Mouse (Mus musculus): ENCODE data around the gene Zfp131. TPM values are rescaled to one million over a fixed set of nuclear protein-coding genes. Genes with fewer than 3 reads are reported as not detected.

The Zfp131 gene
- polyA plus RNA-seq, 1 experiment from 2014 or later = 50.2 TPM

DNA sequence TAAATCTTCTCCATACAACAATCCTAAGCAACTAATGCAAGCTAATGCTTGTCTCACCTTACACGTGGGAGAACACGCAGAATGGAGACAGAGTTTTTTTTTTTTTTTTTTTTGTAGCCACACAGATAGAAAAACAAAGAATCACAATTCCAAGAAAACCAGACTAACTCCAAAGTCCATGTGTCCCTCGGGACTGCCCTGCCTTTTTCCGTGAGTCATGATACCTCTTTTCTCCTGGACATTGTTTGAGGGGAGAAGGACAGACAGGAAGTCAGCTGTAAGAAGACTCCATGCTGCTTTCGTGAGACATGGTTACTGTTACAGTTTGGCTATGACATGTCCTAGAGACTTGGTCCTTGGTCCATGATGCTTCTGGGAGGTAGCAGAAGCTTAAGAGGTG is 67.3 kb downstream of the Zfp131 start:
- H3K4me3 ChIP-seq (replicated peaks) = no peak overlapping the region
- H3K4me2 ChIP-seq = no peak overlapping the region
- H3K36me3 ChIP-seq = no peaks in the 10 kb centered on the region
- H3K27me3 ChIP-seq = no peaks in the 10 kb centered on the region
- ATAC-seq (ENCODE audit: insufficient number of reproducible peaks, insufficient read depth, low FRiP score, low TSS enrichment, low read depth) = no peak
- WGBS = 82% methylated on average over 5 of the region's 5 CpGs
- H3K9me3 ChIP-seq = no peaks in the 10 kb centered on the region
- H3K27ac ChIP-seq = no peak overlapping the region
- no peak overlapping the region for H3K9ac ChIP-seq (replicated peaks)
- 0 out of 2 replicates have a peak, but pooled peaks cover 3% of the 10 kb centered on the region for H3K4me1 ChIP-seq (replicated peaks)

DNA sequence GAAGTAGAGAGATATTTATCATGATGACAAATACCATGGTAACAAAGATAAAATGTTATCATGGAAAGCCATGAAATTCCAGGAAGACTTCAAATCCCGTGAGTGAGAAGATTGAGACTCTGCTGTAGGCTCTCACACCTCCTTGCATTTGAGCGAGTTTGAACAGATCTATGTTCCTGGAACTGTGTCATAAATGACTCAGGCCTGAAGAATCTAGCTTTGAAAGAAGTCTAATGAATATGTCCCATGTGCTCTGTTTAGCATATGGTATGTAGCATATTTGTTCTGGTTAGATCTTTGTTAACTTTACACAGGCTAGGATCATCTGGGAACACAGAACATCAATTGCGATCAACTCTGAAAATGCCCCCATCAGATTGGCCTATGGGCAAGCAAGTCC is 68.2 kb downstream of the Zfp131 start:
- H3K9me3 ChIP-seq = no peaks in the 10 kb centered on the region
- H3K36me3 ChIP-seq = no peaks in the 10 kb centered on the region
- H3K9ac ChIP-seq (replicated peaks) = no peak overlapping the region
- H3K27ac ChIP-seq = no peak overlapping the region
- no peak for ATAC-seq (ENCODE audit: insufficient number of reproducible peaks, insufficient read depth, low FRiP score, low TSS enrichment, low read depth)
- no peaks in the 10 kb centered on the region for H3K4me1 ChIP-seq (replicated peaks)
- H3K27me3 ChIP-seq = no peaks in the 10 kb centered on the region
- 84% methylated on average over 3 of the region's 3 CpGs for WGBS
- H3K4me3 ChIP-seq (replicated peaks) = no peak overlapping the region
- no peak overlapping the region for H3K4me2 ChIP-seq

DNA sequence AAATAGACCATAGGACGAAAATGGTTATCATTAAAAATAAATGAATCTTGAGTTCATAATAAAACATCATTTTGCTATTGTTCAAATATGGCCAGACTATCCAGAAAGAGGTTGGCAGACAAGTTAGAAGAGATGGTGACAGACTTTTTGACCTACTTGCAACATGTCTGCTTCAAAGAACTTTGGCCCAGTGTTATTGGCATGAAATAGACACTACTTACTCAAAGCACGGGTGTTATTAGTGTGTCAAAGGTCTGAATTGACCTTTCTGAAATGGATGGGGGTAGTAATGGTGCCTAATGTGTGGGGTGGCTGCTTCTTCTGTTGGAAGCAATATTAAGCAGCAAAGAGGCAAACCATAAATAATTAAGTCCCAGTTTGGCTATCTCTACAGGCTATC is 74.6 kb downstream of the Zfp131 start:
- Histone ChIP-seq H3K36me3 (peaks cover 5% of the 10 kb centered on the region; the same call in 1 of the 2 replicates), H3K4me2 (no peak overlapping the region), H3K27me3 (no peaks in the 10 kb centered on the region), H3K4me1 (replicated peaks) (no peaks in the 10 kb centered on the region), H3K4me3 (replicated peaks) (no peak overlapping the region), H3K27ac (no peak overlapping the region), H3K9ac (replicated peaks) (no peak overlapping the region), H3K9me3 (no peaks in the 10 kb centered on the region)
- 91% methylated on average over 2 of the region's 2 CpGs for WGBS
- no peak for ATAC-seq (ENCODE audit: insufficient number of reproducible peaks, insufficient read depth, low FRiP score, low TSS enrichment, low read depth)

Other genes starting within 250 kb of the Zfp131 start
- 0.05 and 0.15 TPM in 2 replicates for gene Ccl28, start 167.1 kb downstream of the Zfp131 start, polyA plus RNA-seq (2016; fragmentation: Nextera tagmentation; extraction: Ambion mirVana)
- gene Hmgcs1, start 100.5 kb downstream of the Zfp131 start, polyA plus RNA-seq (2016; fragmentation: Nextera tagmentation; extraction: Ambion mirVana) = 195 and 197 TPM in 2 replicates
- gene Nim1k, start 35.0 kb downstream of the Zfp131 start, polyA plus RNA-seq (2016; fragmentation: Nextera tagmentation; extraction: Ambion mirVana) = 1.6 and 2.3 TPM in 2 replicates
- not detected in 2 replicates for gene AF067063, start 39.3 kb upstream of the Zfp131 start, polyA plus RNA-seq (2016; fragmentation: Nextera tagmentation; extraction: Ambion mirVana)
- gene D13Ertd608e, start 45.1 kb upstream of the Zfp131 start, polyA plus RNA-seq (2016; fragmentation: Nextera tagmentation; extraction: Ambion mirVana) = not detected in 2 replicates
- gene Tcstv1, start 103.9 kb upstream of the Zfp131 start, polyA plus RNA-seq (2016; fragmentation: Nextera tagmentation; extraction: Ambion mirVana) = not detected in 2 replicates
- not detected in 2 replicates for gene Gm21761, start 138.4 kb upstream of the Zfp131 start, polyA plus RNA-seq (2016; fragmentation: Nextera tagmentation; extraction: Ambion mirVana)
- not detected in 2 replicates for gene B020031M17Rik, start 159.9 kb upstream of the Zfp131 start, polyA plus RNA-seq (2016; fragmentation: Nextera tagmentation; extraction: Ambion mirVana)
- gene Gm36079, start 236.1 kb upstream of the Zfp131 start, polyA plus RNA-seq (2016; fragmentation: Nextera tagmentation; extraction: Ambion mirVana) = not detected in 2 replicates